10 mouse cellular contexts compared by ENCODE assay signal in the genomic region with DNA sequence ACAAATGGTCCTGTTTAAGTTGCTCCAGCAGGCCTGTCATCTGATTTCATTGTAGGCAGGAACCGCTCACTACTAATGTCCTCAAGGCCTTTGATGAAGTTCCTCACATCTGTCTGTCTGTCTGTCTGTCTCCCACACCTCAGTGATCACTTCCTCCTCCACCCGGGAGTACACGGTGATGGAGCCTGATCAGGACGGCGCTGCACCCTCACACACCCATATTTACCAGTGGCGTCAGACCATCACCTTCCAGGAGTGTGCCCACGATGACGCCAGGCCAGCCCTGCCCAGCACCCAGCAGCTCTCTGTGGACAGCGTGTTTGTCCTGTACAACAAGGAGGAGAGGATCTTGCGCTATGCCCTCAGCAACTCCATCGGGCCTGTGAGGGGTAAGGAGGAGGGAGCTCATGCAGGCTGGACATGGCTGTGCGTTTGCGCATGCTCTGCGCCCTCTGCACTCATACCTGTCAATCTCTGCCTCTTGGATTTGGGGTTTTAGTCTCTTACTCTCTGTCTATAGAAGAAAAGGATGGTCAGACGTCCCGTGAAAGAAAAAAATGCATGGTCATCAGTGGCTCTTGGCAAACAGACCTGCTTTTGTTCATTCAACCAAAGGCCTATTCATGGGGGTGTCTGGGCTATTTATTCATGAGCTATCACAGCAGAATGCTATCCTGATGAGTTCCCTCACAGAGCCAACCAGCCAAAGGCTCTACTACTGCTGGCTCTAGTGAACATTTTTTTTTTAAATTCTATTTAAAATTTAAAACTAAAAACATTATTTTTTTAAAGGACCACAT. TPM values are rescaled to one million over a fixed set of nuclear protein-coding genes. Genes with fewer than 3 reads are reported as not detected.
DNase-seq lines count a peak whose midpoint lies in the region; ATAC-seq and TF ChIP-seq lines count a peak whose summit lies in the region.
"Had no signal": no experiment of that assay in that cellular context is flagged by ENCODE, and none has a peak within 500 bp of the region (broad histone marks: within the 10 kb centered on the region; RNA-seq: fewer than 3 reads in every experiment).

No protein-coding gene starts in this region.

- H3K4me3 ChIP-seq in forebrain, embryonic 11.5 days (ENCODE audit: low read depth, low read length): no peak overlapping the region
- H3K4me3 ChIP-seq in forebrain, embryonic 16.5 days (replicated peaks; ENCODE audit: low read length): no peak overlapping the region
- no peak overlapping the region for H3K4me3 ChIP-seq in forebrain, postnatal 0 days (ENCODE audit: low read depth, low read length)
- H3K4me3 ChIP-seq in midbrain, embryonic 14.5 days (replicated peaks; ENCODE audit: low read depth, low read length): no peak overlapping the region

- no peaks in the 10 kb centered on the region for H3K9me3 ChIP-seq in forebrain, embryonic 11.5 days (ENCODE audit: control insufficient read depth, low read length)
- no peaks in the 10 kb centered on the region for H3K9me3 ChIP-seq in forebrain, embryonic 16.5 days (ENCODE audit: control insufficient read depth, low read length)
- no peaks in the 10 kb centered on the region for H3K9me3 ChIP-seq in forebrain, postnatal 0 days (ENCODE audit: low read length)
- no peaks in the 10 kb centered on the region for H3K9me3 ChIP-seq in midbrain, embryonic 14.5 days (ENCODE audit: control insufficient read depth, low read length)

- no peak overlapping the region for H3K4me2 ChIP-seq in forebrain, embryonic 11.5 days (ENCODE audit: low read depth, low read length, severe bottlenecking)
- H3K4me2 ChIP-seq in forebrain, embryonic 16.5 days (ENCODE audit: low read length): no peak overlapping the region
- H3K4me2 ChIP-seq in forebrain, postnatal 0 days (ENCODE audit: low read depth): no peak overlapping the region
- no peak overlapping the region for H3K4me2 ChIP-seq in midbrain, embryonic 14.5 days (ENCODE audit: low read length)

- no peaks in the 10 kb centered on the region for H3K36me3 ChIP-seq in forebrain, embryonic 11.5 days (ENCODE audit: control insufficient read depth, insufficient read depth, low read length)
- no peaks in the 10 kb centered on the region for H3K36me3 ChIP-seq in forebrain, embryonic 16.5 days (ENCODE audit: control insufficient read depth, insufficient read depth)
- H3K36me3 ChIP-seq in forebrain, postnatal 0 days (ENCODE audit: insufficient read depth): no peaks in the 10 kb centered on the region
- H3K36me3 ChIP-seq in midbrain, embryonic 14.5 days (ENCODE audit: control insufficient read depth, insufficient read depth, low read length): no peaks in the 10 kb centered on the region

- H3K4me1 ChIP-seq in forebrain, embryonic 11.5 days (replicated peaks; ENCODE audit: control insufficient read depth, insufficient read depth, low read length): 0 out of 2 replicates have a peak, but pooled peaks cover 1% of the 10 kb centered on the region
- H3K4me1 ChIP-seq in forebrain, embryonic 16.5 days (replicated peaks; ENCODE audit: control insufficient read depth, insufficient read depth, low read length): peaks cover 3% of the 10 kb centered on the region; the same call in 1 of the 2 replicates
- no peaks in the 10 kb centered on the region for H3K4me1 ChIP-seq in forebrain, postnatal 0 days (ENCODE audit: insufficient read depth)
- H3K4me1 ChIP-seq in midbrain, embryonic 14.5 days (ENCODE audit: control insufficient read depth, insufficient read depth, low read length): no peaks in the 10 kb centered on the region

- H3K27me3 ChIP-seq in forebrain, embryonic 11.5 days (ENCODE audit: control insufficient read depth, insufficient read depth, low read length): no peaks in the 10 kb centered on the region
- H3K27me3 ChIP-seq in forebrain, embryonic 16.5 days (replicated peaks; ENCODE audit: control insufficient read depth, insufficient read depth, low read length): no peaks in the 10 kb centered on the region
- H3K27me3 ChIP-seq in forebrain, postnatal 0 days (ENCODE audit: insufficient read depth, low read length): no peaks in the 10 kb centered on the region
- H3K27me3 ChIP-seq in midbrain, embryonic 14.5 days (ENCODE audit: control insufficient read depth, insufficient read depth, low read length): no peaks in the 10 kb centered on the region

- ATAC-seq in forebrain, embryonic 11.5 days (replicated peaks; ENCODE audit: low FRiP score): peak; percentile 10; the same call in 1 of the 2 replicates
- ATAC-seq in forebrain, embryonic 16.5 days: no peak
- 0 out of 2 replicates have a peak, but pooled peaks have one; percentile 26 for ATAC-seq in forebrain, postnatal 0 days
- peak; percentile 24; the same call in 1 of the 2 replicates for ATAC-seq in midbrain, embryonic 14.5 days (ENCODE audit: low FRiP score, low TSS enrichment)

- no peak overlapping the region for H3K27ac ChIP-seq in forebrain, embryonic 11.5 days (ENCODE audit: low read depth, low read length)
- H3K27ac ChIP-seq in forebrain, embryonic 16.5 days (ENCODE audit: low read length): no peak overlapping the region
- no peak overlapping the region for H3K27ac ChIP-seq in forebrain, postnatal 0 days (ENCODE audit: low read depth, low read length)
- H3K27ac ChIP-seq in midbrain, embryonic 14.5 days (replicated peaks; ENCODE audit: low read depth, low read length): 0 out of 2 replicates have a peak overlapping the region, but pooled peaks have one; percentile 4

- TF ChIP-seq CTCF in forebrain, postnatal 0 days (IDR thresholded peaks at IDR 0.05; ENCODE audit: low read depth): no peak

- 78% methylated on average over 16 of the region's 16 CpGs for WGBS in forebrain, embryonic 11.5 days
- 80% methylated on average over 16 of the region's 16 CpGs for WGBS in forebrain, embryonic 16.5 days
- 76% methylated on average over 16 of the region's 16 CpGs for WGBS in forebrain, postnatal 0 days
- 70% methylated on average over 16 of the region's 16 CpGs for WGBS in midbrain, embryonic 14.5 days

- no peak overlapping the region for H3K9ac ChIP-seq in forebrain, embryonic 11.5 days (ENCODE audit: low read length)
- H3K9ac ChIP-seq in forebrain, embryonic 16.5 days (replicated peaks; ENCODE audit: low read depth, low read length): no peak overlapping the region
- no peak overlapping the region for H3K9ac ChIP-seq in forebrain, postnatal 0 days
- H3K9ac ChIP-seq in midbrain, embryonic 14.5 days (replicated peaks; ENCODE audit: low read length): no peak overlapping the region

- DNase-seq in forebrain, embryonic 11.5 days (ENCODE audit: low spot score): no peak
- peak; percentile 91 for DNase-seq in Muller cell, postnatal 12 days (ENCODE audit: inconsistent ontology term)
- DNase-seq in forebrain, postnatal 0 days: no peak
- peak; percentile 23 for DNase-seq in midbrain, embryonic 14.5 days
- DNase-seq in T-cell, adult 2 months (ENCODE audit: low spot score): no peak
- DNase-seq in urinary bladder, postnatal 4 days (ENCODE audit: low spot score in 2 of 2): no peak
- DNase-seq in thymus, postnatal 10 days (ENCODE audit: low spot score in 2 of 2): no peak
- DNase-seq: gastrocnemius, postnatal 36 days; thymus, adult 18-20 months had no signal

RNA-seq across cellular contexts. Expression of a gene that starts 44.7 kb away (rescaled TPM):
- polyA plus RNA-seq in forebrain, embryonic 11.5 days (2014; fragmentation: Nextera tagmentation; extraction: Ambion mirVana): 43.9 and 44.3 TPM in 2 replicates
- polyA plus RNA-seq in forebrain, embryonic 16.5 days (2015; fragmentation: Nextera tagmentation; extraction: Ambion mirVana): 20.7 and 28.4 TPM in 2 replicates
- 28.8 and 53.5 TPM in 2 replicates for total RNA-seq in forebrain, postnatal 0 days (2014; rRNA removed)
- 18.1 and 21.6 TPM in 2 replicates for polyA plus RNA-seq in forebrain, postnatal 0 days (2015; fragmentation: Nextera tagmentation; extraction: Ambion mirVana)
- polyA plus RNA-seq in midbrain, embryonic 14.5 days (2014; fragmentation: Nextera tagmentation; extraction: Ambion mirVana): 28.5 and 49.1 TPM in 2 replicates

Comparison
In these comparisons a context has a peak if more than half of its experiments do, and no peak if none do; other contexts are left out.
1. DNase-seq: peak in Muller cell, postnatal 12 days (single experiment) and midbrain, embryonic 14.5 days (single experiment); none in forebrain, embryonic 11.5 days (single experiment), forebrain, postnatal 0 days (single experiment), T-cell, adult 2 months (single experiment), urinary bladder, postnatal 4 days (0 of 2) and thymus, postnatal 10 days (0 of 2).